Mouse (Mus musculus) gastrocnemius, postnatal 10 days (tissue): ENCODE data around the gene Ptprt. TPM values are rescaled to one million over a fixed set of nuclear protein-coding genes. Genes with fewer than 3 reads are reported as not detected.
"Not testable (repeated sequence)": the region's sequence is repeated elsewhere in the genome, so short reads cannot be mapped to it uniquely, and the experiment has no call there.

Experiments used
- DNase-seq: peaks from one replicate; pipeline ENCODE4 v3.0.0; 2021; ENCODE audit warnings: mixed read lengths
- total RNA-seq, 2 experiments: library from RNA; stranded (reverse); gene quantifications; 2 replicates each; pipeline ENCODE4 v1.2.3; 2021

The Ptprt gene
- total RNA-seq, 2 experiments from 2014 or later: 0.96 to 1.3 TPM

GRCm38 (mm10) chr2:161519671-161520070 lies 1141.3 kb downstream of the Ptprt start:
- DNase-seq: no peak

GRCm38 (mm10) chr2:161516921-161517320 lies 1144.0 kb downstream of the Ptprt start:
- DNase-seq: peak; percentile 40

DNA sequence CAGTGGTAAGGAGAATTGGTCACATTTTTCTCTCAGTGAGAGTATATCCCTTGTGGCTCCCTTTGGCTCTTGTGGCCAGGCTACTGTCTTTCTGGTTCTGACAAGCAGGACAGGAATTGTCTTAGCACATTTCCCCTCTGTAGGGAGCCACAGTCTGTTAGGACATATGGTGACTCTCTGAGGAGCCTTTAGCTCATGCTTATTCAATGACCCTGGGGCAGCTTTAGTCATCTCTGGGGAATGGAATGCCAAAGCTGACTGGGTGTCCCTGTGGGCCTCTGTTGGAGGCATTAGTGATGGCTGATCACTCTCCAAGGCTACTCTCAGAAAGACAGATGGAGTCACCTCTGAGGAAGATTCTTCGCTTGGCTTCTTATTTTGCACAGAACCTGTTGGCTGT lies 1147.7 kb downstream of the Ptprt start:
- no peak for DNase-seq

DNA sequence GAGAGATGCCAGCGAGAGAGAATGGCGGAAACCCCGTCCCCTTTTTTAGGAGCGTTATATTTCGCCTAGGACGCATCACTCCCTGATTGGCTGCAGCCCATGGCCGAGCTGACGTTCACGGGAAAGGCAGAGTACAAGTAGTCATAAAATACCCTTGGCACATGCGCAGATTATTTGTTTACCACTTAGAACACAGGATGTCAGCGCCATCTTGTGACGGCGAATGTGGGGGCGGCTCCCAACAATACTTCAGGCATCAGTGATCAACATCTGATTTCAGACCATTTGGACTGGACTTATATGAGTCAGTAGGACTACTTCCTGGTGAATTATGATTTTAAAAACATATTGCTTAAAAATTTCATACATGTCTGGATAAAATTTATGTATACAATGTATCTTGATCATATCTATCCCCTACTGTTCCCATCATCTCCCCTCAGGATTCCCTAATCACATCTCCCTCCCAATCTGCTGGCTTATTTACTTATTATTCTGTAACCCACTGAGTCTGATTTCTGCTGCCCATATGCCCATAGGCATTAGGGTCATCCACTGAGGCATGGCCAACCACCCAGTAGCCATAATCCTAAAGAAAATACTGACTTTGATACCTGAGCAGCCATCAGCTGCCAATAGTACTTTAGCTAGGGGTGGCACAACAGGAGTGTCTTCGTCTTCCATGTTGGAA lies 1148.9 kb downstream of the Ptprt start:
- not testable (repeated sequence) for DNase-seq

DNA sequence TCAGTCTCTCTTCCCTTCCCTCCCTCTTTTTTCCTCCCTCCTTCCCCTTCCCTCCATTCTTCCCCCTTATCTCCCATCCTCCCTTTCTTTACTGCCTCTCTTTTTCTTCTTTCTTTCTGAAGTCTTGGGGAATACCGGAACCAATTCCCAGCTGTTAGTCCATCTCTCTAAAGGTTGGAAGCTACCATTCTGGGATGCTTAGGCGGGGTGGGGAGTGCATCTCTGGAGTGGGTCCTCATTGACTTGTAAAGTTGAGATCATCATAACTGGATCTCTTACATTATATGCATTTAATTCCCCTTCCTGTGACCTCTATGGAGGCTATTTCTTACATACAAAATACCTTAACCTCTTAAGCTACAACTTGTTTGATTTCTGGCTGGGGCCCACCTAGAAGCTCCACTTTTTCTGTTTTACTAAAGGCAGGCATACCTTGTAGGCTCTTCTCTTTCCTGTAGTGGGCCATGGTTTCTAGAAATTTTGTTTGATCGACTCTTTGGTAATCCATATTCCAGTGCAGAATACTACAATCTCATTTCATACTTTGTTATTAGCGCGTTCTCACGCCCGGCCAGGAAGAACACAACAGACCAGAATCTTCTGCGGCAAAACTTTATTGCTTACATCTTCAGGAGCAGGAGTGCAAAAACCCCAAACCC lies 1149.7 kb downstream of the Ptprt start:
- DNase-seq: no peak

GRCm38 (mm10) chr2:161499097-161499899 lies 1161.6 kb downstream of the Ptprt start:
- DNase-seq: no peak

- no peak for DNase-seq
Measured at GRCm38 (mm10) chr2:161498449-161499096, 1162.4 kb downstream of the Ptprt start.

DNA sequence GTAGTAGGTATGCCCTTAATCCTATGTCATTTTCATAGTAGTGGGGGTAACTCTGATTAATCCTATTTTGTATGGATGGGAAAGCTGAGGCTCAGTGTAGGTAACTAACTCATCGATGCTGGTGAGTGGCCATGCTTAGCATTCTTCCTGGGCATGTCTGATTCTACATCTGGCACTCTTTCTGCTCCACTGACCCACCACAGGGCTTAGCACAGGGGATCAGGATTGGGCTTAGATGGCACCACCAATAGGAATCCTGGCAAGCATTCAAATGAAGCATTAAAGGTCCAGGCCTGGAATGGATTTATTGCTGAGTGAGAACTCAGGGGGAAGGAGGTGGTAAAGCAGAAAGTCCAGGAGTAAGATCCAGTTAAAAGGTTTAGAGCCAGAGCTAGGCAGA lies 1179.2 kb downstream of the Ptprt start:
- no peak for DNase-seq

GRCm38 (mm10) chr2:161480445-161480844 lies 1180.5 kb downstream of the Ptprt start:
- DNase-seq: no peak
